Mouse (Mus musculus) CH12.LX (cell line): ENCODE measurements at regions not wholly inside any gene's neighbourhood (a gene's known extent, or its start where the extent isn't known, plus 50 kb on each side); places are given as distances from the start of the nearest gene placed in this dataset.
"Not testable (repeated sequence)": the region's sequence is repeated elsewhere in the genome, so short reads cannot be mapped to it uniquely, and the experiment has no call there.

Source experiments
- CTCF ChIP-seq, 2 experiments: IDR thresholded peaks in 1 of 2; conservative IDR thresholded peaks in 1 of 2; 2 replicates each; pipeline ENCODE4 v1.5.1; 2011 to 2012; ENCODE audit warnings: low read depth in 2 of 2, low read length in 2 of 2, improper control_type of control experiment in 1 of 2, inconsistent platforms in 1 of 2, mild to moderate bottlenecking in 1 of 2, moderate library complexity in 1 of 2
- RCOR1 ChIP-seq: conservative IDR thresholded peaks from 2 replicates; pipeline ENCODE4 v1.6.1; 2012; ENCODE audit warnings: low read depth, mild to moderate bottlenecking, inconsistent platforms, low read length, improper control_type of control experiment
- USF1 ChIP-seq: IDR thresholded peaks from 2 replicates; pipeline ENCODE4 v1.6.1; 2014; ENCODE audit warnings: low read depth, mild to moderate bottlenecking, inconsistent platforms, low read length, improper control_type of control experiment

GRCm38 (mm10) chr19:8518933-8519332 lies 72.1 kb upstream of the Slc22a8 start:
- TF ChIP-seq CTCF (conservative IDR thresholded peaks at IDR 0.05 in 1 of 2, IDR thresholded peaks at IDR 0.05 in 1 of 2; ENCODE audit: low read depth in 2 of 2, low read length in 2 of 2); USF1; RCOR1: not testable (repeated sequence)
